Mouse (Mus musculus): Measurements from ENCODE around the gene Plxna2. TPM values are rescaled to one million over a fixed set of nuclear protein-coding genes. Genes with fewer than 3 reads are reported as not detected.

Plxna2 gene
- not detected for polyA plus RNA-seq (2017; shearing (Covaris generic))

DNA sequence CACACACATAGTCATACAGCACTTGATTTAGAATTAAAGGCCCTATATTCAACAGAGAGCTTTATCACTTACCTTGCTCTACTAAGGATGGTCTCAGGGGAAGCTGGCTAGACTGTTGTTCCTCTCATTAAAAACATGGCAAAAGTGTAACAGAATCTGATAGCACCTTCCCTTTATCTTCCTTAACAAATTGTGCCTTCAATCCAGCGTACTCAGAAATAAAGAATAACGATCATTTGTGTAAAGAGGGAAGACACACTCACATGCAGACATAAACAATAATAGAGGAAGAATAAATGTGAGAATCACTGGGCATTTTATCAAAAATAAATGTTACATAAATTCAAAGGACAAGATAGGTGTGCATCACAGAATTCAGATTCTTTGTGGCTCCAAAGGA, at the start of gene Plxna2:
Plxna2 (plus strand) TSS at position 301 of the 400 bp plus-strand sequence.

